Mouse (Mus musculus) c-Kit-positive CD71-positive TER-119-negative erythroid progenitor cells, embryonic 14.5 days (primary cell): ENCODE data around the gene Aacs.
A peak's percentile ranks its signal among the peaks of the same experiment; 100 is the strongest.

Source experiments
- DNase-seq: peaks from one replicate; pipeline ENCODE4 v3.0.0-alpha.2; 2013; ENCODE audit warnings: low read depth

The Aacs gene

GRCm38 (mm10) chr5:125492379-125493092 is 16.9 kb downstream of the Aacs start:
- no peak for DNase-seq

GRCm38 (mm10) chr5:125493093-125493423 is 17.4 kb downstream of the Aacs start:
- no peak for DNase-seq

- DNase-seq = no peak
Observed at GRCm38 (mm10) chr5:125495655-125496054, 20.0 kb downstream of the Aacs start.

GRCm38 (mm10) chr5:125497821-125498600 is 22.4 kb downstream of the Aacs start:
- DNase-seq = peak; percentile 52

- no peak for DNase-seq
Observed at GRCm38 (mm10) chr5:125501505-125501904, 25.9 kb downstream of the Aacs start.

GRCm38 (mm10) chr5:125502186-125502585 is 26.6 kb downstream of the Aacs start:
- DNase-seq = no peak

GRCm38 (mm10) chr5:125503628-125504027 is 28.0 kb downstream of the Aacs start:
- DNase-seq = no peak

- DNase-seq = no peak
Observed at GRCm38 (mm10) chr5:125504692-125505091, 29.1 kb downstream of the Aacs start.

GRCm38 (mm10) chr5:125505968-125506367 is 30.4 kb downstream of the Aacs start:
- no peak for DNase-seq

- DNase-seq = no peak
Observed at GRCm38 (mm10) chr5:125507582-125507981, 32.0 kb downstream of the Aacs start.

GRCm38 (mm10) chr5:125508006-125508405 is 32.4 kb downstream of the Aacs start:
- DNase-seq = no peak

GRCm38 (mm10) chr5:125509541-125509940 is 33.9 kb downstream of the Aacs start:
- peak; percentile 55 for DNase-seq

GRCm38 (mm10) chr5:125515006-125515405 is 39.4 kb downstream of the Aacs start:
- no peak for DNase-seq

- DNase-seq = no peak
Observed at GRCm38 (mm10) chr5:125518640-125519039, 43.0 kb downstream of the Aacs start.

- DNase-seq = no peak
Observed at GRCm38 (mm10) chr5:125520930-125521590, 45.4 kb downstream of the Aacs start.

GRCm38 (mm10) chr5:125523361-125523760 is 47.7 kb downstream of the Aacs start:
- DNase-seq = no peak

- DNase-seq = no peak
Observed at GRCm38 (mm10) chr5:125525516-125525915, 49.9 kb downstream of the Aacs start.

- no peak for DNase-seq
Observed at GRCm38 (mm10) chr5:125526464-125526863, 50.9 kb downstream of the Aacs start.

- no peak for DNase-seq
Observed at GRCm38 (mm10) chr5:125529109-125529508, 53.5 kb downstream of the Aacs start.

- DNase-seq = no peak
Observed at GRCm38 (mm10) chr5:125531634-125532033, 56.0 kb downstream of the Aacs start, which contains the start of gene Tmem132b. Gene Tmem132b (plus strand): TSS chr5:125531774.

- no peak for DNase-seq
Observed at GRCm38 (mm10) chr5:125532191-125532544, 56.6 kb downstream of the Aacs start.

GRCm38 (mm10) chr5:125532545-125533224 is 57.1 kb downstream of the Aacs start:
- DNase-seq = no peak
